Mouse (Mus musculus): ENCODE data around the gene Gm20388. TPM values are rescaled to one million over a fixed set of nuclear protein-coding genes. Genes with fewer than 3 reads are reported as not detected.

Gm20388 gene
- polyA plus RNA-seq, 1 experiment from 2014 or later, result 8.3 TPM

DNA sequence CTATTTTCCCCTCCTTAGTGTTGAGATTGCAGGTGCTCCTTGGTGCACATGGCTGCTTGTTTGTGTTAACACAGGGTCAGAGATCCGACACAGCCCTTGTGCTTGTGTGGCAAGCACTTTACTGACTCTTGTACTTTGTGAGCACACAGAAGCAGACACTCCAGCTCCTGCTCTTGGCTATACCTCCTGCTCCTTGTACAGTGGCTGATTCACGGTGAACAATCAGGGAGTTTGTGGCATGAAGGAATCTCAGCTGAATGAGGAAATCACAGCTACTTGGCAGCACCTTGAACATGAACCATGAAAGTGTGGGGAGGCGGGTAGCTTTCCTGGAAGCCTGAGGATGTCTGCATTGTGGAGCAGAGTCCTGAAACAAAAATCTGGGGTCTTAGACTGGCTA, 230.1 kb downstream of the Gm20388 start:
- DNase-seq (ENCODE audit: low spot score) (no peak), ATAC-seq (replicated peaks; ENCODE audit: low FRiP score, low TSS enrichment, low read depth) (no peak)
- Histone ChIP-seq H3K4me2 (ENCODE audit: low read length) (no peak overlapping the region), H3K27me3 (replicated peaks; ENCODE audit: control insufficient read depth, insufficient read depth, low read length) (no peaks in the 10 kb centered on the region), H3K36me3 (ENCODE audit: control insufficient read depth, insufficient read depth, low read length) (no peaks in the 10 kb centered on the region), H3K9me3 (ENCODE audit: control insufficient read depth, low read length) (no peaks in the 10 kb centered on the region), H3K4me1 (replicated peaks; ENCODE audit: control insufficient read depth, insufficient read depth, low read length) (peaks cover 6% of the 10 kb centered on the region), H3K27ac (ENCODE audit: low read depth) (no peak overlapping the region), H3K9ac (ENCODE audit: low read length) (no peak overlapping the region), H3K4me3 (ENCODE audit: low read depth, low read length) (no peak overlapping the region)
- 62% methylated on average over 3 of the region's 3 CpGs for WGBS

DNA sequence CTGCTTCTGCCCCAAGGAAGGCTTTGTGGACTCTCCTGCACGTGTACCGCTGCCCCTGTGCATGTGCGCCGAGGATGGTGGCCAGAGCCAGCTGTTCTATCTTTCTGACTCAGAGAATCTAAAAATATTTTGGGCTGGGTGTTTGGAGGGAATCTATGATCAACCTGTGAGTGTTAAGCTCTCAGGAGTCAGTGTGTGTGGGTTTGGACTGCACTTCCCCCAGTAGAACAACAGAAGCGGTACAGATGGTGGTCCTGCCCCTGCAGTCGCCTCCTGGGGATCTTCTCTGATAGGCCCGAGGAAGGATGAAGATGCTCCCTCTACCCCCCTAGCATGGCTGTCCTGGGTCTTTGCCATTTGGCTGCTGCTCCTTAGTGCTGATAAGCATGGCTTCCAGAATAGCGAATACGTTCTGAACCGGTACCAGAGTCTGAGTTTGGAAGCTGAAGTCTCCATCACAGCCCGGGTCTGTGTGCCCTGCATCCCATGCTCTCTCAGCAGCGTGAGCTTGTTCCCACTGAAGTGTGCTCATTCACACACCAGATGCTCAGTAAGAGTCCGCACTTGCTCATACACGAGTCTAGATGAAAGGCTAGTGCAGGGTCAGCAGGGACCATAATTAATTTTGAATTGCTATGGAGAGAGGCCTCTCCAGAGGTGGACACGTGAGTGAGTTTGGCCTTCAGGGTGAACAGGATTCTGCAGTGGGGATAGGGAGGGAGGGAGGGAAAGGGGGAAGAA, 233.4 kb downstream of the Gm20388 start:
- WGBS, result 66% methylated on average over 15 of the region's 15 CpGs
- ATAC-seq (replicated peaks; ENCODE audit: low FRiP score, low TSS enrichment, low read depth), result no peak

DNA sequence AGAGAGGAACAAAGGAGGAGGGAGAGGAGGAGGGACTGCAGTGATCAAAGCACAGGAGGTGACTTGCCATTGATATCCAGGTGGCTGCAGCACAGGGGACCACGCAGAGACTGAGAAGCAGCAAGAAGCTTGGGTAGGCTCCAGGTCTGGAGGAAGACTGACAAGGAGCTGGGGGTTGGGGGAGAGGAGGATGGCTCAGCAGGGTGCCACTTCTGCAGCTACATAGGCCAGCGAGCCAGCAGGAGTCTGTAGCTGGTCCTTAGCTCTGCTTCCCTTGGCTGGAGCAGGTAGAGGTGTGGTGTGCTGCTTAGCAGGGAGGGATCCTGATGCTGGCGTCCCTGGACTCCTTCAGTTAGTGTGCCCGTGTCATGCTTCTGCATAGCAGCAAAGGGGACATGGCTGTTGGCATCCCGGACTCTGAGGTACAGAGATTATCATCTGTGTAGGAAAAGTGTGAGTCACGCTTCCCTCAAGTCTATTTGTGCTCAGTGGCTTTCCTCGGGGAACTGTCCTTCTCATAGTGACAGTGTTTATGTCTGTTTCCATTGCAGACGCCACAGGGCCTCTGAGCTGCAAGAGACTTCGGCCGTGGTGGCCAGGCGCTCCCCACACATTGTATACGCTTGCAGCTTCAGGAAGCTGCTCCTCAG, 234.1 kb downstream of the Gm20388 start:
- H3K36me3 ChIP-seq (ENCODE audit: control insufficient read depth, insufficient read depth, low read length), result no peaks in the 10 kb centered on the region
- H3K9ac ChIP-seq (ENCODE audit: low read length), result no peak overlapping the region
- 37% methylated on average over 12 of the region's 12 CpGs for WGBS
- peaks cover 6% of the 10 kb centered on the region for H3K4me1 ChIP-seq (replicated peaks; ENCODE audit: control insufficient read depth, insufficient read depth, low read length)
- DNase-seq (ENCODE audit: low spot score) (no peak), ATAC-seq (replicated peaks; ENCODE audit: low FRiP score, low TSS enrichment, low read depth) (no peak)
- no peaks in the 10 kb centered on the region for H3K9me3 ChIP-seq (ENCODE audit: control insufficient read depth, low read length)
- no peaks in the 10 kb centered on the region for H3K27me3 ChIP-seq (replicated peaks; ENCODE audit: control insufficient read depth, insufficient read depth, low read length)
- H3K4me3 ChIP-seq (ENCODE audit: low read depth, low read length), result no peak overlapping the region
- H3K4me2 ChIP-seq (ENCODE audit: low read length), result no peak overlapping the region
- H3K27ac ChIP-seq (ENCODE audit: low read depth), result no peak overlapping the region

More for the DNA sequence above, 233.4 kb downstream of the Gm20388 start:
- H3K27me3 ChIP-seq (replicated peaks; ENCODE audit: control insufficient read depth, insufficient read depth, low read length), result no peaks in the 10 kb centered on the region
- no peak overlapping the region for H3K4me2 ChIP-seq (ENCODE audit: low read length)
- peaks cover 6% of the 10 kb centered on the region for H3K4me1 ChIP-seq (replicated peaks; ENCODE audit: control insufficient read depth, insufficient read depth, low read length)
- no peak for DNase-seq (ENCODE audit: low spot score)
- H3K4me3 ChIP-seq (ENCODE audit: low read depth, low read length), result no peak overlapping the region
- H3K9me3 ChIP-seq (ENCODE audit: control insufficient read depth, low read length), result no peaks in the 10 kb centered on the region
- H3K27ac ChIP-seq (ENCODE audit: low read depth), result no peak overlapping the region
- H3K36me3 ChIP-seq (ENCODE audit: control insufficient read depth, insufficient read depth, low read length), result no peaks in the 10 kb centered on the region
- no peak overlapping the region for H3K9ac ChIP-seq (ENCODE audit: low read length)

DNA sequence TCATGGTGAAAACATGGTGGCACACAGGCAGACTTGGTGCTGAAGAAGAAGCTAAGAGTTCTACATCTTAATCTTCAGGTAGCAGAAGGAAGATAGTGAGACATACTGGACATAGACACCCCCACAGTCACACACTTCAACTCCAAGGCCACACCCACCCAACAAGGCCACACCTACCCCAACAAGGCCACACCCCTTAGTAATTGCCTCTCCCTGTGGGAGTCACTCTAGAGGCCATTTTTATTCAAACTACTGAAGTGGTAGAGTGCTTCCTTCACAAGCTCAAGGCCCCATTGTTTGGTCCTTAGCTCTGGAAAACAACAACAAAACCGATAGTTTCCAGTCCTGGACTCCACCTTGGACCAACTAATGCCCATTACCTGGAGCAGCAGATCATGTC, 235.4 kb downstream of the Gm20388 start:
- no peak overlapping the region for H3K4me2 ChIP-seq (ENCODE audit: low read length)
- 97% methylated on average over 1 of the region's 1 CpGs for WGBS
- H3K4me3 ChIP-seq (ENCODE audit: low read depth, low read length), result no peak overlapping the region
- no peaks in the 10 kb centered on the region for H3K36me3 ChIP-seq (ENCODE audit: control insufficient read depth, insufficient read depth, low read length)
- no peaks in the 10 kb centered on the region for H3K27me3 ChIP-seq (replicated peaks; ENCODE audit: control insufficient read depth, insufficient read depth, low read length)
- H3K9ac ChIP-seq (ENCODE audit: low read length), result no peak overlapping the region
- H3K27ac ChIP-seq (ENCODE audit: low read depth), result no peak overlapping the region
- DNase-seq (ENCODE audit: low spot score) (no peak), ATAC-seq (replicated peaks; ENCODE audit: low FRiP score, low TSS enrichment, low read depth) (no peak)
- no peaks in the 10 kb centered on the region for H3K9me3 ChIP-seq (ENCODE audit: control insufficient read depth, low read length)
- H3K4me1 ChIP-seq (replicated peaks; ENCODE audit: control insufficient read depth, insufficient read depth, low read length), result peaks cover 6% of the 10 kb centered on the region; the same call in 1 of the 2 replicates

DNA sequence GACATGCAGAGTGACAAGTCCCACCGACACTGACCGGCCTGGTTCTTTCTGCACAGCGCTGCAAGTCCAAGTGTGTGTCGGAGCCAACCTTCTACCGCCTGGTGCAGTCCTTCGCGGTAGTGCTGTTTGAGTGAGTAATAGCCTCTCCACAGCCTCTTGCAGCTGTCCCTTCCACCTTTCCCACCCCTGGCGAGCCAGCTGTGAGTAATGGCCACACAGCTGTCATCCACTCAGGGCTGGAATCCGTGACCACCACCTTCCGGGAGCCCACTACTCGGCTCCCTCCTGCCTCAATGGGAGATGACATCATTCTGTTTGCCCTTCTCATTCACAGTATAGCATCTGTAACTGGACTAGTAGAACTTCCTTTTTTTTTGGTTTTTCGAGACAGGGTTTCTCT, 239.4 kb downstream of the Gm20388 start:
- 58% methylated on average over 12 of the region's 12 CpGs for WGBS
- H3K4me3 ChIP-seq (ENCODE audit: low read depth, low read length), result no peak overlapping the region
- no peaks in the 10 kb centered on the region for H3K27me3 ChIP-seq (replicated peaks; ENCODE audit: control insufficient read depth, insufficient read depth, low read length)
- H3K27ac ChIP-seq (ENCODE audit: low read depth), result no peak overlapping the region
- H3K4me2 ChIP-seq (ENCODE audit: low read length), result no peak overlapping the region
- H3K9ac ChIP-seq (ENCODE audit: low read length), result no peak overlapping the region
- DNase-seq (ENCODE audit: low spot score) (no peak), ATAC-seq (replicated peaks; ENCODE audit: low FRiP score, low TSS enrichment, low read depth) (no peak)
- H3K9me3 ChIP-seq (ENCODE audit: control insufficient read depth, low read length), result no peaks in the 10 kb centered on the region
- peaks cover 6% of the 10 kb centered on the region; the same call in 1 of the 2 replicates for H3K4me1 ChIP-seq (replicated peaks; ENCODE audit: control insufficient read depth, insufficient read depth, low read length)
- H3K36me3 ChIP-seq (ENCODE audit: control insufficient read depth, insufficient read depth, low read length), result no peaks in the 10 kb centered on the region

DNA sequence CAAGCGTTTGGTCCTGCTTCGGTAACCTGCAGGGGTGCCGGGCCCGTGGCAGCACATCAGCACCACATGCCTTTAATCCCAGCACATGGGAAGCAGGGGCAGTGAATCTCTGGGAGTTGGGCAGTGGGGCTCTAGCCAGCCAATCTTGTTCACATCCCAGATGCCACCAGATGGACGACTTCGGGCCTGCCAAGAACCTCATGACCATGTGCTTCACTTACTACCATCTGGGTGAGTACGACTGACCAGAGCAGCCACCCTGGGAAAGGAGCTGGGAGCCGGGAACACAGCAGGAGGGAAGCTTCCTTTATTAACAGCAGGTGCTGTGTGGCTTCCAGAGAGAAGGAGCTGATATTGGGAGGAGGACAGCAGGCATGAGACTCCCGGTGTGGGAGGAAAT, 240.5 kb downstream of the Gm20388 start:
- no peaks in the 10 kb centered on the region for H3K27me3 ChIP-seq (replicated peaks; ENCODE audit: control insufficient read depth, insufficient read depth, low read length)
- WGBS, result 75% methylated on average over 9 of the region's 9 CpGs

DNA sequence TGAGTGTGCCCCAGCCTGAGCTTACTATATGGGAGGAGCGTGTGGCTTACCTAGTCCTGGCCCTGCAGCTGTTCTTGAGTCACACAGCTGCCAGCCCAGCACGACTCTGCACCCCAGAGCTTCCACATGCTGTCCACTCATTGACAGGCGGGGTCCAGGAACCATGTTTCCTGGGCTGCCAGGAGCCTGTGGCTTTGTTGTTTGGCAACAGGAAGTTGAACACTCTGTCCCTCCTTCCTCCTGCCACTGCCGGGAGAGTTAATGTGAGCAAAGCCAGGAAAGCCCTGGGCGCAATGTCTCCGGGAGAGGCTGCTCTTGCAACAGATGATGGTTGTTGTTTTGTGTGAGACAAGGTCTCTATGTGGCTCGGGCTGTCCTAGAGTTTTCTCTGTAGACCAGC, 242.0 kb downstream of the Gm20388 start:
- H3K27ac ChIP-seq (ENCODE audit: low read depth), result no peak overlapping the region
- DNase-seq (ENCODE audit: low spot score), result no peak
- H3K4me2 ChIP-seq (ENCODE audit: low read length), result no peak overlapping the region
- H3K9ac ChIP-seq (ENCODE audit: low read length), result no peak overlapping the region
- no peak for ATAC-seq (replicated peaks; ENCODE audit: low FRiP score, low TSS enrichment, low read depth)
- H3K4me1 ChIP-seq (replicated peaks; ENCODE audit: control insufficient read depth, insufficient read depth, low read length), result peaks cover 6% of the 10 kb centered on the region; the same call in 1 of the 2 replicates
- no peak overlapping the region for H3K4me3 ChIP-seq (ENCODE audit: low read depth, low read length)
- H3K9me3 ChIP-seq (ENCODE audit: control insufficient read depth, low read length), result no peaks in the 10 kb centered on the region
- H3K36me3 ChIP-seq (ENCODE audit: control insufficient read depth, insufficient read depth, low read length), result no peaks in the 10 kb centered on the region
- 44% methylated on average over 7 of the region's 7 CpGs for WGBS
- no peaks in the 10 kb centered on the region for H3K27me3 ChIP-seq (replicated peaks; ENCODE audit: control insufficient read depth, insufficient read depth, low read length)

More for the DNA sequence above, 240.5 kb downstream of the Gm20388 start:
- H3K4me2 ChIP-seq (ENCODE audit: low read length), result no peak overlapping the region
- no peaks in the 10 kb centered on the region for H3K36me3 ChIP-seq (ENCODE audit: control insufficient read depth, insufficient read depth, low read length)
- H3K4me3 ChIP-seq (ENCODE audit: low read depth, low read length), result no peak overlapping the region
- no peaks in the 10 kb centered on the region for H3K9me3 ChIP-seq (ENCODE audit: control insufficient read depth, low read length)
- peaks cover 6% of the 10 kb centered on the region; the same call in 1 of the 2 replicates for H3K4me1 ChIP-seq (replicated peaks; ENCODE audit: control insufficient read depth, insufficient read depth, low read length)
- H3K9ac ChIP-seq (ENCODE audit: low read length), result no peak overlapping the region
- DNase-seq (ENCODE audit: low spot score), result no peak
- no peak for ATAC-seq (replicated peaks; ENCODE audit: low FRiP score, low TSS enrichment, low read depth)
- H3K27ac ChIP-seq (ENCODE audit: low read depth), result no peak overlapping the region

DNA sequence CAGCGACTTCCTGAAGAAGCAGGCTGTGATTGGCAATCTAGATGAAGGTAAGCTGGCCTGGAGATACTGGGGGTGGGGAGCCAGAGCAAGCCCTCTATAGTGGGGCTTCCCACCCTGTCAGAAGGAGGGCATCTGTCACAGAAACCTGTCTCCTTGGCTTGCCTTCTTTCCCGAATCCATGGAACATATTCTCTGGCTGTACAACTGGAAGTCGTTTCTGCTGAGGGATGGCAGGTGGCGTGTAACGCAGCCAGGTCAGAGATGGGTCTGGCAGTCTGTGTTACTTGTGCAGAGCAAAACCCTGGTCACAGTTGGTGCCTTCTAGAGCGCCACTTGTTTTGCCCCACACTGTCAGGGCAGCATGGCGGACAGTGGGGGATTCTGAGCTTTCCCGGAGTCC, 249.7 kb downstream of the Gm20388 start:
- H3K9ac ChIP-seq (ENCODE audit: low read length), result no peak overlapping the region
- H3K36me3 ChIP-seq (ENCODE audit: control insufficient read depth, insufficient read depth, low read length), result no peaks in the 10 kb centered on the region
- no peaks in the 10 kb centered on the region for H3K4me1 ChIP-seq (replicated peaks; ENCODE audit: control insufficient read depth, insufficient read depth, low read length)
- H3K9me3 ChIP-seq (ENCODE audit: control insufficient read depth, low read length), result no peaks in the 10 kb centered on the region
- no peak overlapping the region for H3K27ac ChIP-seq (ENCODE audit: low read depth)
- DNase-seq (ENCODE audit: low spot score), result no peak
- no peak overlapping the region for H3K4me3 ChIP-seq (ENCODE audit: low read depth, low read length)
- H3K27me3 ChIP-seq (replicated peaks; ENCODE audit: control insufficient read depth, insufficient read depth, low read length), result no peaks in the 10 kb centered on the region
- ATAC-seq (replicated peaks; ENCODE audit: low FRiP score, low TSS enrichment, low read depth), result no peak
- WGBS, result 72% methylated on average over 8 of the region's 8 CpGs
- no peak overlapping the region for H3K4me2 ChIP-seq (ENCODE audit: low read length)
